Mouse (Mus musculus) erythroid progenitor cell, adult 5-6 weeks (primary cell): ENCODE data around the gene Sipa1l1. TPM values are rescaled to one million over a fixed set of nuclear protein-coding genes. Genes with fewer than 3 reads are reported as not detected.

Experiments
- ATAC-seq: replicated peaks from 2 replicates; pipeline ENCODE4 v1.8.0; 2016; ENCODE audit warnings: moderate number of reproducible peaks, mild to moderate bottlenecking, moderate TSS enrichment, inconsistent platforms; ENCODE audit not compliant: poor library complexity, low FRiP score, severe bottlenecking
- total RNA-seq, 2 experiments: library from RNA; stranded (forward) in 1 of 2; stranded (reverse) in 1 of 2; fragments of 150-400 nt in 1 of 2; fragments of 186-747, 209-891 nt in 1 of 2; gene quantifications; 2 replicates each; pipeline versions ENCODE4 v1.2.3 to v1.2.4; 2015 to 2017; ENCODE audit warnings: low replicate concordance in 2 of 2

Sipa1l1 gene
- total RNA-seq, 2 experiments from 2014 or later, result 4.3 to 7.1 TPM

- no peak for ATAC-seq
Measured at GRCm38 (mm10) chr12:82204106-82204505, 35.0 kb downstream of the Sipa1l1 start.

DNA sequence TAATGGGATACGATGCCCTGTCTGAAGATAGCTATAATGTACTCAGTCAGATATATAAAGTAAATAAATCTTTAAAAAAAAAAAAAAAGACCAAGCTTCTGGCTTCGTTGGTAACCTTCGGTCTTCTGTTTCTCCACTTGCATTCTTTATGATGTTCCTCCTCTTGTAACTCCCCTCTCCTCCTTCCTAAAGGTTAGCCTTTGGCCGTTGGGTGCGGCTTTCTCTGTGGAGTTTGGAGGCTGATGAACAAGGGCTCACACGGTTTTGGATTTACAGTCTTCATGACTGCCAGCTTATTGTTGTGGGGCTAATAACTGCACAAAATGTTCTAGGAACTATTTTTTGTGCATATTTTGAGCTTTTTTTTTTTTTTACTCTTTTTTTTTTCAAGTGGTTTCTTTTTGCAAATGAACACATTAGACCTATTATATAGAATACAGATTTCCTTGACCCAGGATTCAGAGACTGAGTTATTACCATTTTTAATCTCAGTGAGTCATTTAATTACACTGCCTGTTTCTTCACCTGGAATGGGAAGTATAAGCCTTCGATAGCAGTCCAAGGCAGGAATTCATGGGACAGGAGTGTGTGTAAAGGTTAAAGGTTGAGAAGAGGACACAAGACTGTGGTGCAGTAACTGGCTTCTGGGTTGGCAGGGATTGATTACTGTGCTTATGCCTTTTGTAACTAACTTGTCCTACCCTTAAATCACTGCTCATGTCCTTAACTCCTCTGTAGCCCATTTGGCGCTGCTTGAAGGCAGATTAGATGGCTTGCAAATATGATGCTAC, 37.9 kb downstream of the Sipa1l1 start:
- no peak for ATAC-seq

GRCm38 (mm10) chr12:82208046-82208445, 38.9 kb downstream of the Sipa1l1 start:
- ATAC-seq, result no peak

GRCm38 (mm10) chr12:82208611-82209010, 39.5 kb downstream of the Sipa1l1 start:
- no peak for ATAC-seq

- no peak for ATAC-seq
Measured at GRCm38 (mm10) chr12:82209753-82210152, 40.6 kb downstream of the Sipa1l1 start.

- ATAC-seq, result no peak
Measured at GRCm38 (mm10) chr12:82213056-82213455, 43.9 kb downstream of the Sipa1l1 start.

DNA sequence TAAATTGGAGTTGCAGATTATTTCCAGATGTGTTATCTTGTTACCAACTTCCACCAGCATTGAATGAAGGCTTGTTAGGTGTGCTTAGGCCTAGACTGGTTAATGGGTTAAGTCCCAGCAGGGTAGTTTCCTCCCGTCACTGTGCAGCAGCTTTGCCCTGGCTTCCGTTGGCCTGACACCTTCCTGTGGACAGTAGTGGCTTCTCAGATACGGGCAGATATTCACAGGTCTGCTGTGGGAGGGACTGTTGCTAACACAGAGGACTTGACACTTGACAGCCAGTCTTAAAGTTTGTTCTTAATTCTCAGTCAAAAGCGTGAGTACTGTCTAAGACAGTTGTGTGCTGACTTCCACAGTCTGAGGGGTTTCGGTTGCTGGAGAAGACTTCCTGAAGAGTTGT, 45.8 kb downstream of the Sipa1l1 start:
- no peak for ATAC-seq

GRCm38 (mm10) chr12:82216801-82217553, 47.9 kb downstream of the Sipa1l1 start:
- ATAC-seq, result no peak

DNA sequence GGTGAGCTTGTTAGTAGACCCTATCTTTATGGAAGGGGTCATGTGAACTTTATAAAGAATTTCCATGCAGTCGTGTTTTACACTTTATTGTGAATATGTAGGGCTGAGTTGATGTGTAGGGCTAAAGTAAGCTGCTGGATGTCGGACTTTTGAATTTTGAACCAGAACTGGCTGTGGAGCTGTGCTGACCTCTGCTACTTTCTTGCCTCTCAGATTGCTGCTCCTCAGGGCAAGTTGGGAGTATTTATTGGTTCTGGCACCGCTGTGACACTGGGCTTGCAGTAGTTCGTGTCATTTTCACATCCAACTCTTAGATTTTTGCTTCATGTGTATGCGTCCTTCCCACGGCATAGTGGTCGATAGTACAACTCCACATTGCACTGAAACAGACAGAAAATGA, 49.1 kb downstream of the Sipa1l1 start:
- no peak for ATAC-seq

GRCm38 (mm10) chr12:82220367-82221089, 51.4 kb downstream of the Sipa1l1 start:
- no peak for ATAC-seq

GRCm38 (mm10) chr12:82223126-82223815, 54.2 kb downstream of the Sipa1l1 start:
- ATAC-seq, result no peak

- ATAC-seq, result no peak
Measured at GRCm38 (mm10) chr12:82224848-82225247, 55.7 kb downstream of the Sipa1l1 start.

- no peak for ATAC-seq
Measured at GRCm38 (mm10) chr12:82225278-82225677, 56.2 kb downstream of the Sipa1l1 start.

GRCm38 (mm10) chr12:82225751-82226228, 56.7 kb downstream of the Sipa1l1 start:
- ATAC-seq, result no peak; the same call in 1 of the 2 replicates

GRCm38 (mm10) chr12:82226311-82227066, 57.4 kb downstream of the Sipa1l1 start:
- ATAC-seq, result no peak

DNA sequence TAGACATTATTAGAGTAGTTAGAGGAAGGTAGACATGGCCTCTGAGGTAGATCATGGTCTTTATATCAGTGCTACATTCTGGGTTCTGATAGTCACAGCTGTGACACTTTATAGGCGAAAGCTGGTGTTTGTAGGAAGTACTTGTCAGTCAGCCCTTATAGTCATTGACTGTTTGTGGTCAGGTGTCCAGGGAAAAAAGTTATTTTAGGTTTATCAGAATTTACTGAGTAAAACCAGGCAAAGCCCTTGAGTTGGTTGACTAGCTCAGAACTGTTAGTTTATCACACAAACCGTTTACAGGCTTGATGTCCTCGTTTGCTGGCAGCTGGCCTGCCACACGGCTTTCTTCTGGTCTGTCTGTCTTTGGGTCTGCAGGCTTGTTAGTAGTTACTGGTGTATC, 61.0 kb downstream of the Sipa1l1 start:
- ATAC-seq, result no peak

- no peak for ATAC-seq
Measured at GRCm38 (mm10) chr12:82231191-82231590, 62.1 kb downstream of the Sipa1l1 start.

DNA sequence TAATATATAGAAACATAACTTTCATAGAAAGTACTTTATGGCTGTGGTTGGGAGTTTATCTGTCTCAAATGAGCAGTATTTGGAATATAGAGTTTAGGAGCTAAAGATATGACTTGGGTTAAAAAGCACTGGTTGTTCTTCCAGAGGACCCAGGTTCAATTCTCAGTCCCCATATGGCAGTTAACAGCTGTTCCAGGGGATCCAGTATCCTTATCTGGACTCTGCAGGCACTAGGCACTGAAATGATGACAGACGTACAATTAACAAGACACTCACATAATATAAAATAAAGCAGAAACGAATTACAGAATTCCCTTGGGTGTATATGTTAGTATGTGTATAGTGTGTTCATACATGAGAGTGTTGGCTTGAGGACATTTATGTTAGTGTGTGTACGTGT, 64.1 kb downstream of the Sipa1l1 start:
- no peak for ATAC-seq
